Mouse (Mus musculus) right cerebral cortex, postnatal 10 days (tissue): ENCODE data around the gene Mgp.
"Not testable (repeated sequence)": the region's sequence is repeated elsewhere in the genome, so short reads cannot be mapped to it uniquely, and the experiment has no call there.

Source experiments
- DNase-seq, 2 experiments: peaks; one replicate each; pipeline ENCODE4 v3.0.0; 2021; ENCODE audit warnings: low spot score in 2 of 2

Mgp gene

GRCm38 (mm10) chr6:136898222-136898621, 22.6 kb upstream of the Mgp start:
- DNase-seq = no peak

GRCm38 (mm10) chr6:136897789-136898188, 22.2 kb upstream of the Mgp start:
- DNase-seq = no peak

DNA sequence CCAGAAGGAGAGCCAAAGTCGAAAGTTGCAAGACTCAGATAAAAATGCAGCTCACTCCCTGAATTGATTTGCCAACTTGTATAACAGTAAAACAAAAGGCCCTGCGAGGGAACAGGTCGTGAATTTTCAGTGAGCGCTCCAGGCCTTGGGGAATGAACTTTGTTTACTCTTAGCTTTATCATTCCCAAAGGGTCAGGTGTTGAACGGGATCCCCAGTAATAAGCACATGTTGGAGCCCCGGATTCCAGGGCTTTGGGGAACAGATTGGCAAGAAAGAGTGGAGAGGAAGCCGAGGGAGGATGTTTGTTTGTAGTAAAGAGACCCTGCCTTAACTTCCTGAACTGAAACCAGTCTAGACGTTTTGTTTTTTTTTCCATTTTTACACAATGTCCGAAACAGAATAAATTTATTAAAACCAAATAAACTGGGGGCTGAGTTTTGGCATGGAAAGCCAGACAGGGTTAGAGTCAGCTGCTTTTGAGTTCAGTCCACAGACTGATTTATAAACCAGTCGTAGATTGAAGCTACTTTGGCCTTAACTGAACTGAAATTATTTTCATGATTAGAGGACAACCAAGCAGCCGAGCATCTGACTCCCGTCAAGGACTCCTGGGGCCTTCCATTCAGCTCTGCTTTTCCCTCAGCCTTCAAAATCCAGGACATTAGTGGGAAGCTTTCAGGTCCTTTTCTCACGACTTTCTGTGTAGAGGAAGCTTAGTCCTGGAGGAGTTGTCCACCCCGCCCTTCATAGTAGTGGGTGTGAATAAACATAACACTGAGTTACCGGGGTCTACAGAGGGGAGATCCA, 19.1 kb upstream of the Mgp start:
- no peak for DNase-seq

GRCm38 (mm10) chr6:136892002-136892401, 16.4 kb upstream of the Mgp start:
- DNase-seq = no peak

DNA sequence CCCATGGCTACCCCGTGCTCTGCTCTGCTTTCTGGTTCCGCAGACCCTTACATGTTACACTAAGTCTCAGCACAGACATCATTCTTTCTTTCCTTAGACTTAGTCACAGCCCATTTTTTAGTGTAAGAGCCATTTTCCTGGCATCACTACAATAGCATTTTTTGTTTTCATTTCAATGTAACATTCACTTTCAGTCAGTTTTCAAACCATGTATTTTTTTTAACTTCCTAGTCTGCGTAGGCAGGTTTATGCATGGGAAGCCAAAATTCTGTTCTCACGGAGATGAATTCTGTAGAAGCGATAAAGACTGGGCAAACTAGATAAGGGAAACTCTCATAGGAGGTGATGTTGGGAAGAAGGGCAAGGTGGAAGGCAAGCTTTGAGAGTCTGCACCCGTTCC, 13.9 kb upstream of the Mgp start:
- no peak for DNase-seq

- DNase-seq = no peak
Measured at GRCm38 (mm10) chr6:136889067-136889466, 13.4 kb upstream of the Mgp start.

DNA sequence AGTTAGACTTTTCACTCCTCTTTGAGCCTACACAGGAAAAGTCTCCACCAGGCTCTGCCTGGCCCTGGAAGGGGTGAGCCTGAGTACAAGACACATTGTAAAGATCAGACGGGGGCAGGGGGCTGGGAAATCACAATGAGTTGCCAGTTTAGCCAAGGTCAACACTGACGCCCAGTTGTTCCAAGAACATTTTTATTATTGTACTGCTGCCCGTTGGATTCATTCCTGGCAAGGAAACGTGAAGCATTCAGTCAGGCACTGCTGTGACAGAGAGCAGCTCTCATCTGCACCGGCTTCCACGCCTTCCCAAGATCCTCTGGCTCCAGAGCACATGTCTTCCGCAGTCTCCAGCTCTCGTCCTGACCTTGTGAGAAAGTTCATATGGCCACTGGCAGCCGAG, 12.2 kb upstream of the Mgp start:
- DNase-seq = no peak

DNA sequence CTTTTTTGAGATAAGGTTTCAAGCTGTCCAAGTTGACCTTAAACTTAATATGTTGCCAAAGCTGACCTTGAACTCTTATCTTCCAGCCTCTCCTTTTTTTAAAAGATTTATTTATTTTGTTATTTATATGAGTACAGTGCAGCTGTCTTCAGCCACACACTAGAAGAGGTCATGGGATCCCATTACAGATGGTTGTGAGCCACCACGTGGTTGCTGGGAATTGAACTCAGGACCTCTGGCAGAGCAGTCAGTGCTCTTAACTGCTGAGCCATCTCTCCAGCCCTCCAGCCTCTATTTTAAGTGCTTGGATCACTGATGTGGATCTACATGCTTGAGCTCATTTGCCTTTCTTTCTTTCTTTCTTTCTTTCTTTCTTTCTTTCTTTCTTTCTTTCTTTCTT, 9.1 kb upstream of the Mgp start:
- DNase-seq = not testable (repeated sequence)

DNA sequence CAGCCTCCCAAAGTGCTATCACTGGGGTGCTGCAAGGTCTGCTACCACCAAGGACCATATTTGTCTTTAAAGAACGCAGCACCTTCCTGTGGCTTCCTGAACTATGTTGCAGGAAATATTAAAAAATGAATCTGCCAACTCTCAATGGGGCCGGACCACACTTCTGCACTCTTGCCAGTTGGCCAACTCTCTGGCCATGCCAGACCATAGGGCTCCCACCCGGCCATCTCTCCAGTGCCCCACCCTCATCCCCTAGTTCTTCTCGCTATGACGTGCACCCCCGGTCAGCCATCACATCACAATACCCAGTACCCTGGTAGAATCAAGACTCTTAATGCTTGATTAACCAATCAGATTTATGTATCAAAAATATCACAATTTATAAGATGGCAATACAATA, 8.3 kb upstream of the Mgp start:
- no peak for DNase-seq

GRCm38 (mm10) chr6:136883431-136883915, 7.8 kb upstream of the Mgp start:
- DNase-seq = no peak

DNA sequence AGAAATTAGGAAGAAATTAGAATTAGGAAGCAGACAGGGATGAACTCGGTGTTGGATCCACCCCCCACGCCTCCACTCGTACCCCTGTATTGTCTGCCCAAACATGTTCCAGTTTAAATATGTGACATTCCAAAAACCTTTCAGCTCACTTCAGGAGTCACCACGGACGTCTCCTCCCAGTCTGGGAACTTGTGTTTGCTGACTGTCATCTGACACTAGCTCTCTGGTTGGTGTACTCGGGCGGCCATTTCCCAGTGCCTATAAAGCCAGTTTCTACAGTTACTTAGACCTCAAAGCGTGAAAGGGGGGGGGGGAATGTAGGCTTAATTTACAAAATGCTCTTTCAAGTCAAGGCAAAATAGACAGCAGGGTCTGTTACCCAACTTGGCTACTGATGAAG, 6.1 kb upstream of the Mgp start:
- no peak for DNase-seq

DNA sequence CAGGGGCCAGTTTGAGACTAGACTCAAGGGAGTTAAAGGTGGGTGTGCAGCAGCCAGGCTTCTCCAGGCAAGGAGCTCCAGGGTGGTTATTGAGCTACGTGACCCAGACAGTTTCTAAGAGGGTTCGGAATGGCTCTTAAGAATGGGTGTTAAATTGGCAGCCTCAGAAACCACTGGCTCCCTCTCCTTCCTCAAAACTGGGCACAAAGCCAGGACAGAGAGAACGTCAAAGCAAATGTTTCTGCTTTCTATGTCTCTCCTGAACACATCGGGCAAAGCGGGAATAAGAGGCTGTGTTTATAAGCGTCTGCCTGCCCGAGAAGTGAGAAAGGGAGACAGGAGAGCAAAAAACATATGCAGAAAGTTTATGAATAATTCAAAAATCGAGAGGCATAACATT, 1.0 kb downstream of the Mgp start:
- DNase-seq = peak; percentile 52 to 65

- DNase-seq = no peak
Measured at GRCm38 (mm10) chr6:136868921-136869320, 6.7 kb downstream of the Mgp start.

- no peak for DNase-seq
Measured at GRCm38 (mm10) chr6:136866150-136866549, 9.5 kb downstream of the Mgp start.

GRCm38 (mm10) chr6:136865360-136865759, 10.3 kb downstream of the Mgp start:
- DNase-seq = no peak

GRCm38 (mm10) chr6:136861020-136861419, 14.6 kb downstream of the Mgp start:
- no peak for DNase-seq

DNA sequence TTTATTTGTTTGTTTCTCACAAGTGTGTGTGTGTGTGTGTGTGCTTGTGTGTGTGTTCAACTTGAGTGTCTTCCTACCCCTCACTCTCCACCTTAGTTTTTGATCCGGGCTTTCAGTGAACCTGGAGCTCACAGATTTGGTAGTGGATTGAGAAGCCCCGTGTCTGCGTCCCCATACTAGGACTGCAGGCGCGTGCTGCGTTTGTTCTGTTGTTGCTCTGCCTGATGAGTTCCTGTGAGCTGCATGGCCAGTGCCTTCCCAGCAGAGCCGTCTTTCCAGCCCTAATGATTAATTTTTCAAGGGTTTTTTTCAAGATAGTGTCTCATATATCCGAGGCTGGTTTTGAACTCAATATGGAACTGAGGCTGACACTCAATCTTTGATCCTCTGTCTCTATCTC, 17.2 kb downstream of the Mgp start:
- DNase-seq = no peak

- no peak for DNase-seq
Measured at GRCm38 (mm10) chr6:136857873-136858260, 17.8 kb downstream of the Mgp start.

DNA sequence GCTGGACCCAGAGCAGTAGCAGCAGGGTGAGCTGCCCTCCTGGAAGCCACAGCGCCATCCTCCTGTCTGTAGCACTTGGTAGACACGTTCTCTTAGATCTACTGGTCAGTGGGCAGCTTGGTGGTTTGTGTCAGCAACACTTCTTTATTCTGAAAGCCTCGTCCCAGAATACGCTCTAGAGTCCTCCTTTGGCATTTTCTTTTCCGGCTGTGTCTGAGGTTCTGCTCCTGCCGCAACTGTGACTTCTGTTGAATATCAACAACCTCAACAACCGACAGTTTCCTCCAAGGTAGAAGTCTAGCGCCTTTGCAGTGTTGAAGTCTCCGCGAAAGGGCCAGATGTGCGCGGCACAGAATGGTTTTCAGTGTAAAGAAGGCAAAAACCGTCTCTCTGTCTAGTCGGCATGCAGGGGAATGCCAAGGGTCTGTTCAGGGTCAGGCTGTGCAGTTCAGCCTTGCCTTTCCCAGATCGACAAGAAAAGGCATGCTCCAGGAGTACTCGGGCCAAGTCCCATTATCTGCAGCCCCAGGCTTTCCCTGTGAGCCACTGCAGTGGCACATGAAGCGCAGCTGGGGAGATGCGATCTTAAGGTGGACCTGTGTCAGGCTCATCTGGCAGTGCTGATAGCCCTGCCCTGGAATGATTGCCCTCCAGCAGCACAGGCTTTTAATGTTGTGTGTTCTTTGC, 18.3 kb downstream of the Mgp start, which contains the start of gene Art4:
Gene Art4 (minus strand): TSS at position 548 of the 687 bp plus-strand sequence.
- no peak for DNase-seq

GRCm38 (mm10) chr6:136856071-136856636, 19.5 kb downstream of the Mgp start:
- DNase-seq = no peak

DNA sequence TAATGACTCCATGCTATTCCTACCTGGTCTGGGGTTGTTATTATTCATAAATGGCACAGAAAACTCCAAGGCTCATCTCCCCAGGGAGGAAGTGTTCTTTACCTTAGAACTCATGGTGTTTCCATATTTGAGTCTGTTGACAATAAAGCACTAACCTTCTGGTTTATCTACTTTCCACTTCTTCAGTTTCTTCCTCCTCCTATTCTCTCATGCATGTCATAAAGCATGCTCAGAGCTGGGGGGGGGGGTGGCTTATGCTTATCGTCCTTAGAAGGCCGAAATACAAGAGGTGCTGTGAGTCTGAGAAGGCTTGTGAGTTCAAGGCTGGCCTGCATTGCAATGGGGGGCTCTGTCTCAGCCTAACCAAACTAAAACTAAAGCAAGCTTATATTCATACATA, 20.4 kb downstream of the Mgp start:
- DNase-seq = no peak

DNA sequence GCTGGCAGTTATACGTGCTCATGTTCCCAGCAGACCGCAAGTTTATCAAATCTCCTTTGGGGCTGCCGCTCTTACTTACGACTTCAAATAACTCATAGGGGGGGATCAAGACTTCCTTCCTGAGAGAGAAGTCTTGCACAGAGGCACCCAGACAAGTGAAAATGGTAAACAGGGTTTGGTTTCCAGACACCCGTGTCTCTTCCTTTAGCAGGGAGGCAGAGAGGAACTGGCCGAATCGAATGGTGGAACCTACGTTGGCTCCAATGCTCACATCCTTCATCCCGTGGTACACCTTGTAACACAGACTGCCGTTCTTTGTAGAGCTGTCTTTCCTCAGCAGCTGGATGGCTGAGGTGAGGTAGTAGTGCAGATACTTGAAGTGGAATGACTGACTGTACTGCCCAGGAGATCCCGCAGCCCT, 21.3 kb downstream of the Mgp start:
- DNase-seq = no peak

- no peak for DNase-seq
Measured at GRCm38 (mm10) chr6:136852762-136853161, 22.9 kb downstream of the Mgp start.
